Mouse (Mus musculus): ENCODE data around the gene Ostm1. TPM values are rescaled to one million over a fixed set of nuclear protein-coding genes. Genes with fewer than 3 reads are reported as not detected.
A peak's percentile ranks its signal among the peaks of the same experiment; 100 is the strongest.

The Ostm1 gene
- total and polyA plus RNA-seq, 3 experiments: 4.0 to 60.5 (median 24.5) TPM

- no peak for DNase-seq (ENCODE audit: low spot score)
- H3K27me3 ChIP-seq (ENCODE audit: insufficient read depth, low read length): peaks cover 16% of the 10 kb centered on the region; the same call in 1 of the 2 replicates
- H3K4me1 ChIP-seq (ENCODE audit: insufficient read depth, low read depth, low read length): no peaks in the 10 kb centered on the region
- H3K4me3 ChIP-seq (ENCODE audit: low read depth, low read length): no peak overlapping the region
- H3K36me3 ChIP-seq (replicated peaks): no peaks in the 10 kb centered on the region
- no peak for ATAC-seq (ENCODE audit: extremely low read depth, insufficient number of reproducible peaks, low FRiP score, poor library complexity, severe bottlenecking)
- 0 out of 2 replicates have a peak, but pooled peaks cover 9% of the 10 kb centered on the region for H3K9me3 ChIP-seq (replicated peaks)
- TF ChIP-seq TAL1 (conservative IDR thresholded peaks at IDR 0.05; ENCODE audit: low read depth, low read length) (no peak), GATA2 (IDR thresholded peaks at IDR 0.05; ENCODE audit: borderline replicate concordance, low read depth, low read length) (no peak), CTCF (IDR thresholded peaks at IDR 0.05; ENCODE audit: low read depth, low read length) (no peak), POLR2AphosphoS5 (IDR thresholded peaks at IDR 0.05; ENCODE audit: insufficient replicate concordance, low read depth, low read length) (no peak), GATA1 (IDR thresholded peaks at IDR 0.05; ENCODE audit: borderline replicate concordance, low read length) (no peak)
These were observed 78.3 kb downstream of the Ostm1 start for GRCm38 (mm10) chr10:42661916-42662315.

GRCm38 (mm10) chr10:42669970-42670369, 86.3 kb downstream of the Ostm1 start:
- H3K9me3 ChIP-seq (replicated peaks): no peaks in the 10 kb centered on the region
- DNase-seq (ENCODE audit: low spot score): no peak
- H3K4me3 ChIP-seq (ENCODE audit: low read depth, low read length): no peak overlapping the region
- H3K36me3 ChIP-seq (replicated peaks): no peaks in the 10 kb centered on the region
- no peak for TF ChIP-seq GATA2 (IDR thresholded peaks at IDR 0.05; ENCODE audit: borderline replicate concordance, low read depth, low read length)
- no peak for ATAC-seq (ENCODE audit: extremely low read depth, insufficient number of reproducible peaks, low FRiP score, poor library complexity, severe bottlenecking)
- H3K4me1 ChIP-seq (ENCODE audit: insufficient read depth, low read depth, low read length): no peaks in the 10 kb centered on the region
- H3K27me3 ChIP-seq (ENCODE audit: insufficient read depth, low read length): no peaks in the 10 kb centered on the region

GRCm38 (mm10) chr10:42672798-42673197, 89.2 kb downstream of the Ostm1 start:
- Histone ChIP-seq H3K27me3 (ENCODE audit: insufficient read depth, low read length) (no peaks in the 10 kb centered on the region), H3K36me3 (replicated peaks) (peaks cover 2% of the 10 kb centered on the region), H3K9me3 (replicated peaks) (no peaks in the 10 kb centered on the region), H3K4me1 (ENCODE audit: insufficient read depth, low read depth, low read length) (no peaks in the 10 kb centered on the region), H3K4me3 (ENCODE audit: low read depth, low read length) (no peak overlapping the region)
- no peak for DNase-seq (ENCODE audit: low spot score)
- no peak for ATAC-seq (ENCODE audit: extremely low read depth, insufficient number of reproducible peaks, low FRiP score, poor library complexity, severe bottlenecking)
- no peak for TF ChIP-seq CTCF (IDR thresholded peaks at IDR 0.05; ENCODE audit: low read depth, low read length)

- no peak overlapping the region for H3K4me3 ChIP-seq (ENCODE audit: low read depth, low read length)
- peaks cover 2% of the 10 kb centered on the region for H3K36me3 ChIP-seq (replicated peaks)
- H3K9me3 ChIP-seq (replicated peaks): no peaks in the 10 kb centered on the region
- ATAC-seq (ENCODE audit: extremely low read depth, insufficient number of reproducible peaks, low FRiP score, poor library complexity, severe bottlenecking) (no peak), DNase-seq (ENCODE audit: low spot score) (no peak)
- no peaks in the 10 kb centered on the region for H3K27me3 ChIP-seq (ENCODE audit: insufficient read depth, low read length)
- H3K4me1 ChIP-seq (ENCODE audit: insufficient read depth, low read depth, low read length): peaks cover 6% of the 10 kb centered on the region
- TF ChIP-seq TAL1 (conservative IDR thresholded peaks at IDR 0.05; ENCODE audit: low read depth, low read length): no peak
- no peak for TF ChIP-seq CTCF (IDR thresholded peaks at IDR 0.05; ENCODE audit: low read depth, low read length)
- no peak for TF ChIP-seq POLR2AphosphoS5 (IDR thresholded peaks at IDR 0.05; ENCODE audit: insufficient replicate concordance, low read depth, low read length)
- TF ChIP-seq GATA2 (IDR thresholded peaks at IDR 0.05; ENCODE audit: borderline replicate concordance, low read depth, low read length): no peak
- TF ChIP-seq GATA1 (IDR thresholded peaks at IDR 0.05; ENCODE audit: borderline replicate concordance, low read length): no peak
These were observed 91.9 kb downstream of the Ostm1 start for GRCm38 (mm10) chr10:42675571-42675970.

DNA sequence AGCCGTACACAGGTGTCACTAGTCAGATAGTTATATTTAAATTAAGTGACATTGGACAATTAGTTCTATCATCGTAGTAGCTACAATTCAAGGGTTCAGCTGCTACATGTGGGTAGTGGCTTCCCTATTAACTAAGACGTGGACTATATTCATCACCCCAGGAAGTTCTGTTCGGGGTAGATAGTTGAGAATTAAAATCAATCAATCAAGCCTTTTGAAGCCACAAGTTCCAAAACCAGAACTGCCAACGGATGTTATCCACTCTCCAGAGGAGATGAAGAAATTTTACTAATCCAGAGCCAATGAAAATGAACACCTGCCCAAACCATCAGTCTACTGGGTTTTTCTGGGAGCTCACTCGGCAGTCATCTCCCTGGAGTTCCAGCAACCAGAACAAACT, 94.7 kb downstream of the Ostm1 start:
- ATAC-seq (ENCODE audit: extremely low read depth, insufficient number of reproducible peaks, low FRiP score, poor library complexity, severe bottlenecking): no peak
- TF ChIP-seq GATA1 (IDR thresholded peaks at IDR 0.05; ENCODE audit: borderline replicate concordance, low read length): no peak
- no peak for TF ChIP-seq CTCF (IDR thresholded peaks at IDR 0.05; ENCODE audit: low read depth, low read length)
- TF ChIP-seq POLR2AphosphoS5 (IDR thresholded peaks at IDR 0.05; ENCODE audit: insufficient replicate concordance, low read depth, low read length): no peak
- no peak for TF ChIP-seq TAL1 (conservative IDR thresholded peaks at IDR 0.05; ENCODE audit: low read depth, low read length)
- TF ChIP-seq GATA2 (IDR thresholded peaks at IDR 0.05; ENCODE audit: borderline replicate concordance, low read depth, low read length): no peak
- H3K4me3 ChIP-seq (ENCODE audit: low read depth, low read length): peak overlapping the region; percentile 95
- H3K27me3 ChIP-seq (ENCODE audit: insufficient read depth, low read length): no peaks in the 10 kb centered on the region
- no peaks in the 10 kb centered on the region for H3K9me3 ChIP-seq (replicated peaks)
- H3K4me1 ChIP-seq (ENCODE audit: insufficient read depth, low read depth, low read length): peaks cover 14% of the 10 kb centered on the region
- DNase-seq (ENCODE audit: low spot score): no peak
- peaks cover 22% of the 10 kb centered on the region for H3K36me3 ChIP-seq (replicated peaks)

DNA sequence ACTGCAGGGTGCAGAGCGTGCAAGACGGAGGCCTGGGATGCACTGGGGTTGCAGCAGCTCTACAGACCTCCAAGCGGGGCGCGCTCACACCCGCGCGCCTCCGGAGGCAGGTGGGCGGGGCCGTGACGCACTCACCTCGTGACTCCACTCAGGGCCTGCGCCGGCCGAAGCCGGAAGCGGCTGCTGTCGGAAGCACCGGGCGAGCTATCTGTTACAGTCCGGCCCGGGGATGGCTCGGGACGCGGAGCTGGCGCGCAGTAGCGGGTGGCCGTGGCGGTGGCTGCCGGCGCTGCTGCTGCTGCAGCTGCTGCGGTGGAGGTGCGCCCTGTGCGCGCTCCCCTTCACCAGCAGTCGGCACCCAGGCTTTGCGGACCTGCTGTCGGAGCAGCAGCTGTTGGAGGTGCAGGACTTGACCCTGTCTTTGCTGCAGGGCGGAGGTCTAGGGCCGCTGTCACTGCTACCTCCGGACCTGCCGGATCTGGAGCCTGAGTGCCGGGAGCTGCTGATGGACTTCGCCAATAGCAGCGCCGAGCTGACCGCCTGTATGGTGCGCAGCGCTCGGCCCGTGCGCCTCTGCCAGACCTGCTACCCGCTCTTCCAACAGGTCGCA, 95.2 kb downstream of the Ostm1 start:
- Histone ChIP-seq H3K4me1 (ENCODE audit: insufficient read depth, low read depth, low read length) (peaks cover 14% of the 10 kb centered on the region), H3K4me3 (ENCODE audit: low read depth, low read length) (peak overlapping the region; percentile 95), H3K36me3 (replicated peaks) (peaks cover 26% of the 10 kb centered on the region), H3K27me3 (ENCODE audit: insufficient read depth, low read length) (no peaks in the 10 kb centered on the region), H3K9me3 (replicated peaks) (no peaks in the 10 kb centered on the region)
- DNase-seq (ENCODE audit: low spot score): peak; percentile 91
- TF ChIP-seq POLR2AphosphoS5 (IDR thresholded peaks at IDR 0.05; ENCODE audit: insufficient replicate concordance, low read depth, low read length) (no peak), TAL1 (conservative IDR thresholded peaks at IDR 0.05; ENCODE audit: low read depth, low read length) (no peak), GATA2 (IDR thresholded peaks at IDR 0.05; ENCODE audit: borderline replicate concordance, low read depth, low read length) (no peak), CTCF (IDR thresholded peaks at IDR 0.05; ENCODE audit: low read depth, low read length) (no peak), GATA1 (IDR thresholded peaks at IDR 0.05; ENCODE audit: borderline replicate concordance, low read length) (no peak)
- peak; percentile 69 for ATAC-seq (ENCODE audit: extremely low read depth, insufficient number of reproducible peaks, low FRiP score, poor library complexity, severe bottlenecking)

- no peak for TF ChIP-seq GATA1 (IDR thresholded peaks at IDR 0.05; ENCODE audit: borderline replicate concordance, low read length)
- ATAC-seq (ENCODE audit: extremely low read depth, insufficient number of reproducible peaks, low FRiP score, poor library complexity, severe bottlenecking): no peak
- Histone ChIP-seq H3K4me3 (ENCODE audit: low read depth, low read length) (peak overlapping the region; percentile 95), H3K4me1 (ENCODE audit: insufficient read depth, low read depth, low read length) (peaks cover 14% of the 10 kb centered on the region), H3K27me3 (ENCODE audit: insufficient read depth, low read length) (no peaks in the 10 kb centered on the region), H3K9me3 (replicated peaks) (no peaks in the 10 kb centered on the region), H3K36me3 (replicated peaks) (peaks cover 32% of the 10 kb centered on the region)
- no peak for DNase-seq (ENCODE audit: low spot score)
These were observed 96.0 kb downstream of the Ostm1 start for GRCm38 (mm10) chr10:42679586-42679985.
